Mouse (Mus musculus) lung, adult 2 months (tissue): ENCODE measurements at regions not wholly inside any gene's neighbourhood (a gene's known extent, or its start where the extent isn't known, plus 50 kb on each side); places are given as distances from the start of the nearest gene placed in this dataset.

Experiments used
- CTCF ChIP-seq: fragments of 200-500 bp; IDR thresholded peaks from 2 replicates; pipeline ENCODE4 v1.5.1; 2011; ENCODE audit warnings: mild to moderate bottlenecking, low read length, control low read depth; ENCODE audit not compliant: insufficient read depth
- POLR2A ChIP-seq: fragments of 200-500 bp; IDR thresholded peaks from 2 replicates; pipeline ENCODE4 v1.6.1; 2011; ENCODE audit warnings: low read depth, mild to moderate bottlenecking, control low read depth, low read length, borderline replicate concordance; ENCODE audit errors: extremely low read depth

DNA sequence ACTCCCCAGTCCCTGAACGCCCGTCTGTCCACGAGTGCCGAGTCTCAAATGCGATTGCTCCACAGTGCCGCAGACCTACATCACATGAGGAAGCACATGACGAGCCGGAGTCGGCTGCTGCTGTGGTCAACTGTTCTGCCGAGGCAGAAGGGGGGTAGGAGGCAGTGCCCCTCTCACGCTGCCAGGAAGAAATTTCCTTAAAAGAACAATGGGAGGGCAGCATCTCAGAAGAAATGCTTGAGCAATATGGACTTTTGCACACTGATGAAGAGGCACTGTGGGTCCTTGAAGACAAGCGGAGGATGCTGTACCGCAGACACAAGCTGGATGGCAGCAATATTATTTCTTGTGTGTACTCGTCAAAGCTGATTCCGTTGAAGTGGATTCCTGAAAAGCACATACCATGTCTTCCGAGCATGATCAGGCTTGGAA lies 162.6 kb downstream of the Gm11361 start:
- TF ChIP-seq POLR2A (no peak), CTCF (peak; percentile 49)
